In genomic region chr9:61615556-61615955, GRCm38 (mm10) we compare ENCODE assay signal across 30 mouse cellular contexts.
DNase-seq lines count a peak whose midpoint lies in the region; ATAC-seq and TF ChIP-seq lines count a peak whose summit lies in the region.
"Had no signal": no experiment of that assay in that cellular context is flagged by ENCODE, and none has a peak within 500 bp of the region (broad histone marks: within the 10 kb centered on the region; RNA-seq: fewer than 3 reads in every experiment).

No protein-coding gene starts in this region.

- no peak overlapping the region for H3K9ac ChIP-seq in midbrain, postnatal 0 days (replicated peaks; ENCODE audit: low read length, poor library complexity, severe bottlenecking)
- no peak overlapping the region for H3K9ac ChIP-seq in midbrain, embryonic 15.5 days
- H3K9ac ChIP-seq: embryonic facial prominence, embryonic 13.5 days; forebrain, postnatal 0 days; heart, embryonic 15.5 days; intestine, embryonic 15.5 days; limb, embryonic 15.5 days; liver, embryonic 13.5 days; midbrain, embryonic 12.5 days had no signal

- no peaks in the 10 kb centered on the region for H3K4me1 ChIP-seq in midbrain, postnatal 0 days (ENCODE audit: insufficient read depth, low read length)
- H3K4me1 ChIP-seq in midbrain, embryonic 15.5 days = 0 out of 2 replicates have a peak, but pooled peaks cover 7% of the 10 kb centered on the region
- H3K4me1 ChIP-seq: heart, embryonic 10.5 days; liver, embryonic 13.5 days had no signal

- H3K4me2 ChIP-seq in midbrain, postnatal 0 days (ENCODE audit: low read depth, low read length, poor library complexity, severe bottlenecking) = no peak overlapping the region
- no peak overlapping the region for H3K4me2 ChIP-seq in midbrain, embryonic 15.5 days
- H3K4me2 ChIP-seq: embryonic facial prominence, embryonic 13.5 days; heart, embryonic 15.5 days; intestine, embryonic 15.5 days; limb, embryonic 15.5 days; liver, embryonic 13.5 days; midbrain, embryonic 12.5 days had no signal

- H3K9me3 ChIP-seq in midbrain, postnatal 0 days (ENCODE audit: low read length) = no peaks in the 10 kb centered on the region
- H3K9me3 ChIP-seq in midbrain, embryonic 15.5 days = no peaks in the 10 kb centered on the region
- H3K9me3 ChIP-seq: G1E; heart, embryonic 15.5 days; intestine, embryonic 15.5 days; limb, embryonic 15.5 days; liver, embryonic 13.5 days; midbrain, embryonic 12.5 days had no signal

- no peaks in the 10 kb centered on the region for H3K36me3 ChIP-seq in midbrain, postnatal 0 days (ENCODE audit: insufficient read depth, low read length)
- H3K36me3 ChIP-seq in midbrain, embryonic 15.5 days (replicated peaks) = no peaks in the 10 kb centered on the region
- H3K36me3 ChIP-seq: embryonic facial prominence, embryonic 13.5 days; G1E; heart, embryonic 10.5 days; heart, embryonic 15.5 days; intestine, embryonic 15.5 days; limb, embryonic 15.5 days; liver, embryonic 13.5 days; midbrain, embryonic 12.5 days had no signal

- no peak overlapping the region for H3K4me3 ChIP-seq in midbrain, postnatal 0 days (ENCODE audit: low read depth, low read length)
- H3K4me3 ChIP-seq in midbrain, embryonic 15.5 days = no peak overlapping the region
- H3K4me3 ChIP-seq: embryonic facial prominence, embryonic 13.5 days; heart, embryonic 10.5 days; heart, embryonic 15.5 days; intestine, embryonic 15.5 days; limb, embryonic 15.5 days; liver, embryonic 13.5 days; megakaryocyte, embryonic 14.5 days; midbrain, embryonic 12.5 days had no signal

- WGBS in midbrain, postnatal 0 days = 57% methylated on average over 4 of the region's 4 CpGs
- 44% methylated on average over 4 of the region's 4 CpGs for WGBS in midbrain, embryonic 15.5 days

- TF ChIP-seq CTCF in midbrain, postnatal 0 days (IDR thresholded peaks at IDR 0.05) = no peak

- no peak overlapping the region for H3K27ac ChIP-seq in midbrain, postnatal 0 days (ENCODE audit: low read depth, low read length)
- H3K27ac ChIP-seq in midbrain, embryonic 15.5 days = no peak overlapping the region
- H3K27ac ChIP-seq: embryonic facial prominence, embryonic 13.5 days; heart, embryonic 10.5 days; heart, embryonic 15.5 days; hindbrain, postnatal 0 days; intestine, embryonic 15.5 days; kidney, postnatal 0 days; limb, embryonic 15.5 days; liver, embryonic 13.5 days; midbrain, embryonic 12.5 days had no signal

- ATAC-seq in midbrain, postnatal 0 days (ENCODE audit: low FRiP score) = no peak
- ATAC-seq in midbrain, embryonic 15.5 days (replicated peaks) = no peak
- ATAC-seq: forebrain, postnatal 0 days; hindbrain, postnatal 0 days; intestine, embryonic 15.5 days; lung, postnatal 0 days had no signal

- DNase-seq in cerebellum, adult 11-12 months = peak; percentile 20
- DNase-seq in cerebellum, postnatal 4 days (ENCODE audit: low spot score in 2 of 2) = no peak
- peak; percentile 43 for DNase-seq in midbrain, postnatal 0 days (ENCODE audit: low spot score)
- DNase-seq in cerebellum, postnatal 25 days = peak; percentile 57 to 67
- peak; percentile 83 for DNase-seq in retina, postnatal 1 day
- no peak for DNase-seq in thymus, postnatal 36 days
- DNase-seq in urinary bladder, postnatal 36 days (ENCODE audit: low spot score in 2 of 2) = no peak
- DNase-seq: adrenal gland, adult 8-10 months; forebrain, postnatal 0 days; gastrocnemius, postnatal 10 days; heart, adult 11 months; kidney, adult 2 months; kidney, postnatal 4 days; layer of hippocampus, postnatal 36 days; left cerebral cortex, postnatal 4 days; liver, embryonic 13.5 days; lung, adult 18-20 months; lung, postnatal 4 days had no signal

- H3K27me3 ChIP-seq in midbrain, postnatal 0 days (ENCODE audit: insufficient read depth, low read length) = no peaks in the 10 kb centered on the region
- no peaks in the 10 kb centered on the region for H3K27me3 ChIP-seq in midbrain, embryonic 15.5 days (replicated peaks)
- H3K27me3 ChIP-seq: intestine, embryonic 15.5 days had no signal

Comparison
In these comparisons a context has a peak if more than half of its experiments do, and no peak if none do; other contexts are left out.
1. DNase-seq: peak in cerebellum, adult 11-12 months (single experiment), midbrain, postnatal 0 days (single experiment), cerebellum, postnatal 25 days (2 of 2) and retina, postnatal 1 day (single experiment); none in cerebellum, postnatal 4 days (0 of 2), thymus, postnatal 36 days (0 of 2) and urinary bladder, postnatal 36 days (0 of 2).